Mouse (Mus musculus) thymus, postnatal 14 days (tissue): ENCODE results near the gene Rab6a.

ENCODE experiments used
- DNase-seq: peaks from one replicate; pipeline ENCODE4 v3.0.0; 2021

The Rab6a gene

GRCm38 (mm10) chr7:100637657-100638056, 30.4 kb downstream of the Rab6a start:
- DNase-seq: peak; percentile 42

DNA sequence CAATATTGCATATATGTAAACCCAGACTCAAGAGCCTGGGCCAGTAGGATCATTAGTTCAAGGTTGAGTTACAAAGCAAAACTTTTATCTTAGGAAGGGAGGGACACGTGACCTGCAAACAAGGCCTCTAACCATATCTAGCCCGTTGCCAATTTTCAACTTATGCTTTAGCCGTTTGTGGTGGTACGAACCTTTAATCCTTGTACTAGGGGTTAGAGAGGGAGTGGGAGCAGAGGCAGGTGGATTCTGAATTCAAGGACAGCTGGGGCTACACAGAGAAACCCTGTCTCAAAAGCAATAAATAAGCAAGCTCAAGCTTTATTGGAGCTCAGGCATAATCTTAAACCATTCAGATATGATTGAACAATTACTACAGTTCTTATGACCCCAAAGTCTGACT, 35.2 kb downstream of the Rab6a start:
- no peak for DNase-seq

GRCm38 (mm10) chr7:100645147-100645546, 37.9 kb downstream of the Rab6a start:
- peak; percentile 41 for DNase-seq

GRCm38 (mm10) chr7:100649095-100649494, 41.9 kb downstream of the Rab6a start:
- no peak for DNase-seq

- DNase-seq: no peak
Measured at GRCm38 (mm10) chr7:100649826-100650225, 42.6 kb downstream of the Rab6a start.

- no peak for DNase-seq
Measured at GRCm38 (mm10) chr7:100650421-100650820, 43.2 kb downstream of the Rab6a start.

DNA sequence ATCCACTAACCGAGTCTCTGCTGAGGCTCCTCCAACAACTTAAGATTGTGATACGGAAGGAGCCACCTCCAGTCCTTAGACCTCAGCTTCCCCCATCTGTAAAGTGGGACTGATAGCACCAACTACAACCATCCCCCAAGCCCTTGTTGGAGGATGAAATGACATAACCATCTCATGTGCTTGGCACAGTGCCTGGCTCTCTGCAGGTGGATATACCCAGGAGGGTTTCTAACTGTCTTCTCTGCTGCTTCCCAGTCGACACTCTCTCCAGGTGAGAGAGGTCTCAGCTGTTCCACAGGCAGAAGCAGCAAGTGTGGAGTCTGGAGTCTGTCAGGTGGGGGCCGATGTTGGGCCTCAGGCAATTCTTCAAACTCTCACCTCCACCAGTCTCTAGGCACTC, 43.8 kb downstream of the Rab6a start:
- no peak for DNase-seq

- no peak for DNase-seq
Measured at GRCm38 (mm10) chr7:100653480-100654266, 46.5 kb downstream of the Rab6a start.

DNA sequence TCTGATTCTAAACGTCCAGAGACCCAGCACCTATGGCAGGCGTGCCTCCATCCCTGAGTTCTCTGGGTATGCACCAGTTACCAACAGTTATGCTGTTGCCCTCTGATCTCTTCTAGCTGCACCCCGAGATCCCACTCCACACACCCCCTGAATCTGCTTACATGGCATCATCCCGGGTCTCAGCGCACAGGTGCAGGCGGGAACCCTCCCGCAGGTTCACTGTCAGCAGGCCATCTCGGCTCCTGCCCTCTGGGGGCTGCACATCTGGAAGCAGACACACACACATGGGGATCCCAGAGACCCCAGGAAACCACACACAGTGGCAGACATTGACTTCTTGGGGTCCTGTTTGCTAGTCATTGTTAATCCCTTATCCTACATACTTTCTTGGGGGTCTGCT, 47.2 kb downstream of the Rab6a start:
- no peak for DNase-seq

DNA sequence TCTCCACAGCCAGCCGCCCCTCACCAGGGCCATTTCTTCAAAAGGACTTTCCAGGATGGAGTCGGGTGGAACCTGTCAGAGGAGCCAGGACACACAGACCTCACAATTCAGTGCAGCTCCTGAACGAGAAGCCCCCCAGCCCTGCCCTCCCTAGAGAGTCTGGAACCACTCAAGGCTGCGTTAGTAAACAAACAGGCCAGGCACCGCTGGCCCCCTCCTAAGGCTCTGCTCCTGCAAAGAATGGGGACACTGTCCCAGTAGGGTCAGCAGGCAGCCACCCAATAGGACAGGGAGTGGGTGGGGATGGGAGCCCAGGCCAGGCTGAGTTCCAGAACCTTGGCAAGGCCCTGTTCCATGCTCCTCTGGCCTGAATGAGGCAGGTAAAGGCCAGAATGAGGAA, 49.5 kb downstream of the Rab6a start:
- DNase-seq: no peak

DNA sequence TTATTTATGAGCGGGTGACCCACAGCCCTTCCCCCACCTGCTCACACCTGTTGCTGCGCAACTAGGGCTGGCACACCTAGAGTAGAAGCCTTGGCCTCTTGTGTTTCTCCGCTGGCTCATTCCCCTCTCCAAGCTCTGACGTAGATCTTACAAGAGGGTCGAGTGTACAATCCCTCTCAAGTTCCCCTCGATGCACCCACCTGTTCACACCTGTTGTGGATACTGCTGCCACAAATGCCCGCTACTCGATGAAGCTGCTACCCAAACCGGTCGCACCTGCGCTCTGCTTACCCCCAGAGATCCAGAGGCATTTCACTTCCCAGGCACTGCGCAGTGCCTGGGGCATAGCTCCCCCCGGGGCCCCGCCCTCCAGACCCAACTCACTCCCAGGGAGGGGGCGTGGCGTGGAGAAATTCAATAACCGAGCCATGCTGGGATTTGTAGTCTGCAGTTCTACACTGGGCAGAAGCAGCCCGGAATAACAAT, 50.9 kb downstream of the Rab6a start:
- no peak for DNase-seq

- no peak for DNase-seq
Measured at GRCm38 (mm10) chr7:100661264-100661663, 54.1 kb downstream of the Rab6a start.

- DNase-seq: no peak
Measured at GRCm38 (mm10) chr7:100662231-100662630, 55.0 kb downstream of the Rab6a start, which contains the start of gene Plekhb1. Gene Plekhb1 (minus strand): TSS chr7:100662414.

GRCm38 (mm10) chr7:100663190-100663589, 56.0 kb downstream of the Rab6a start:
- peak; percentile 84 for DNase-seq

DNA sequence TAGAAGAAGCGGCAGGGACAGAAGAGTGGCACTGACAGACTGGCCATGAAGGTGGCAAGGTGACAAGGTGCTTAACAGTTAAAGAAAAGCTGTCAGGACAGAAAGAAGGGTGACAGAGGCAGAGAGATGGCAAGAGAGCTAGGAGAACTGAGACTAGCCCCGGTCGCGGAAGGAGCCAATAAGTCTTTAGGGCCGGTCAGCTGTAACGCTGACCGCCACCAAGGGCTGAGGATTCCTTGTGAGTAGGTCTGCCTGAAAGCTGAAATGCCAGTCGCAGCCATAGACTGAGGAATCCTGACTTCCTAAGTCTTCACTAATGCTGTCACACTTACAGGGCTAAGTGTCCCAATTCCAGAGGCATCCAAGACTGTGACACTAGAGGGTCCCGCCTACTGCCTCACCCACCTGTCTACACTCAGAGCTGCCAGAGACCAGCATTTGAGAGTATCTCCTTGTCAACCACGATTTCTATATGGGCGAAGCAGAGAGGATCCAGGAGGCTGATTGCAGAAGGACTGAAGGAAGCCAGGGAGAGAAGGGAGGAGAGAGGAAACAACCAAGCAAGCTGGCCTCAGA, 56.6 kb downstream of the Rab6a start:
- DNase-seq: no peak

GRCm38 (mm10) chr7:100670646-100671045, 63.4 kb downstream of the Rab6a start:
- DNase-seq: no peak

GRCm38 (mm10) chr7:100673452-100673851, 66.2 kb downstream of the Rab6a start:
- DNase-seq: no peak

- DNase-seq: no peak
Measured at GRCm38 (mm10) chr7:100674941-100675340, 67.7 kb downstream of the Rab6a start.

- DNase-seq: no peak
Measured at GRCm38 (mm10) chr7:100678052-100678451, 70.8 kb downstream of the Rab6a start.

- DNase-seq: no peak
Measured at GRCm38 (mm10) chr7:100678948-100679880, 72.0 kb downstream of the Rab6a start.

DNA sequence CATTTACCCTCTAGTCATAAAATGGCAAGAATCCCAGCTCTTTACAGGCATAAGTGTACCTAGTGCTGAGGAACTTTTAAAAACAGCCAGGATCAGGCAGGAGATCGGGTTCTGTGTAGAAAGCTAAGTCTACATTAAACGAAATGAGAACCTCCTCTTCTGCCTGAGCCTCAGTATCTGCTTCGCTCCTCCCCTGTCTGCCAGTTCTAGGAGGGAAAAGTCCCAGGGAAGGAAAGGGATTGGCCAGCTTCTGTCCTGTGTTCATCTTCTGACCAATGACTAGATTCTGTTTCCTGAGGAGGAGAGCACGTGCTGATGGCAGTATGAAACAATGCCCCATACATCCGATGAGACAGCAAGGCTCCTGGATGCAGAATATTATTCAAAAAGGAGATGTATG, 73.9 kb downstream of the Rab6a start:
- no peak for DNase-seq

- DNase-seq: no peak
Measured at GRCm38 (mm10) chr7:100683241-100683640, 76.0 kb downstream of the Rab6a start.

GRCm38 (mm10) chr7:100684081-100684480, 76.9 kb downstream of the Rab6a start:
- DNase-seq: no peak
